Mouse (Mus musculus) spleen, embryonic (tissue): Measurements from ENCODE around the gene Krtap4-7.
"Not testable (repeated sequence)": the region's sequence is repeated elsewhere in the genome, so short reads cannot be mapped to it uniquely, and the experiment has no call there.

Experiments
- CTCF ChIA-PET: fragments of 350-600 bp; sonication (Branson Sonifier 250); formaldehyde crosslinking; loops from one replicate; lab custom pipeline; 2022; lab: Charles Lee

Krtap4-7 gene

GRCm38 (mm10) chr11:99643635-99644139 is at the start of gene Krtap4-7:
TSS of gene Krtap4-7 (minus strand) at chr11:99644089.
- CTCF ChIA-PET: not testable (repeated sequence)

GRCm38 (mm10) chr11:99690463-99690862 is 46.6 kb upstream of the Krtap4-7 start, which contains the start of gene Gm14190:
TSS of gene Gm14190 (minus strand) at chr11:99690740.
- CTCF ChIA-PET: no interaction called here

DNA sequence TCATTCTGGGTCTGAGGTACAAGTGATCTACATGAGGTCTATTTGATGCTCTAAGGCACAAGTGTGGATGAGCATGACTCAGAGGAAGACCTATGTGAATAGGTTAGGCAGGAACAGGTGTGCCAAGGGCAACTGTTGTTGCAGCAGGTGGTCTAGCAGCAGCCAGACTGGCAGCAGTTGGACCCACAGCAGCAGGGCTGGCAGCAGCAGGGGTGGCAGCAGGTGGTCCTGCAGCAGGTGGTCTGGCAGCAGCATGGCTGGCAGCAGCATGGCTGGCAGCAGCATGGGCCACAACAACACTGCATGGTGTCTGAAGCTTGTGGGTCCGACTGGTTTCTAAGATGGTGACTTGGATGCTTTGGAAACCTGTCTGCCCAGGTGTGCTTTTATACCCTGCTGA is 41.3 kb upstream of the Krtap4-7 start:
- CTCF ChIA-PET: not testable (repeated sequence)

GRCm38 (mm10) chr11:99683481-99683880 is 39.6 kb upstream of the Krtap4-7 start:
- CTCF ChIA-PET: no interaction called here

GRCm38 (mm10) chr11:99665860-99666259 is 22.0 kb upstream of the Krtap4-7 start, which contains the start of gene Krtap4-6:
TSS of gene Krtap4-6 (minus strand) at chr11:99665960.
- CTCF ChIA-PET: interaction anchor here (0.6 kb wide), 1 partner anchor 39 kb away, joined by 9 read pairs; no protein-coding TSS in a partner anchor

GRCm38 (mm10) chr11:99662802-99663201 is 18.9 kb upstream of the Krtap4-7 start:
- CTCF ChIA-PET: interaction anchor here (0.5 kb wide), 1 partner anchor 210 kb away, joined by 4 read pairs; no protein-coding TSS in a partner anchor

DNA sequence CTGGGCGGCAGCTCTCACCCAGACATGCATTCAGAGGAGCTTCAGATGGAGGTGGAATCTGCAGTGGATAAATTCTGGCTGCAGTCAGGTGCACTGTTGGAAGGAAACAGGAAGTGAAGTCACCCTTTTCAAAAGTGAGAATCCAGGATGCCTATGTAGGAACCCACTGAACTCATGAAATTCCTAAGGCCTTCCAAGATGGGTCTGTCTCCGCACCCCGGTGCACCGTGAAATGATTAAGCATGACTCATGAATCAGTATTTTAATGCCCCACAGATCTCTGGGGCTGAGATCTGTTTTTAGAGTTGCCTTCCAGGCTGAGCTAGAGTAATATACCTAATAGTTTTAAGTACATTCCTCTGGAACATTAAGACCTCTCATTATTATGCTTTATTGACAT is 15.4 kb upstream of the Krtap4-7 start:
- CTCF ChIA-PET: no interaction called here

DNA sequence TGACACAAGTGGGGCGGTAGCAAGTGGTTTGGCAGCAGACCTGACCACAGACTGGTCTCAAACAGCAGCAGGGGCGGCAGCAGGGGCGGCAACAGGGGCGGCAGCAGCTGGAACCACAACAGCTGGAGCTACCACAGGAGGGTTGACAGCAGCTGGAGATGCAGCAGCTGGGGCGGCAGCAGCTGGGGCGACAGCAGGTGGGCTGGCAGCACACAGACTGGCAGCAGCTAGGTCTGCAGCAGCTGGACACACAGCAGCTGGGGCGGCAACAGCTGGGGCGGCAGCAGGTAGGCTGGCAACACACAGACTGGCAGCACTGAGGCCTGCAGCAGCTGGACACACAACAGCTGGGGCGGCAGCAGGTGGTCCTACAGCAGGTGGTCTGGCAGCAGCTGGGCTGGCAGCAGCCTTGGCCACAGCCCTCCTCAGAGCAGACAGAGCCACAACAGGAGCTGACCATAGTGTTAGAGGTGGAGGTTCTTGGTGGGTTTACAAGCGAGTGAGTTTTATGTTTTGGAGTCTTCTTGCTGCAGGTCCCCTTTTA is 14.7 kb upstream of the Krtap4-7 start, which contains the start of gene Gm11563:
Gene Gm11563, minus strand, starts transcription at position 494 of the 544 bp plus-strand sequence.
- CTCF ChIA-PET: not testable (repeated sequence)

DNA sequence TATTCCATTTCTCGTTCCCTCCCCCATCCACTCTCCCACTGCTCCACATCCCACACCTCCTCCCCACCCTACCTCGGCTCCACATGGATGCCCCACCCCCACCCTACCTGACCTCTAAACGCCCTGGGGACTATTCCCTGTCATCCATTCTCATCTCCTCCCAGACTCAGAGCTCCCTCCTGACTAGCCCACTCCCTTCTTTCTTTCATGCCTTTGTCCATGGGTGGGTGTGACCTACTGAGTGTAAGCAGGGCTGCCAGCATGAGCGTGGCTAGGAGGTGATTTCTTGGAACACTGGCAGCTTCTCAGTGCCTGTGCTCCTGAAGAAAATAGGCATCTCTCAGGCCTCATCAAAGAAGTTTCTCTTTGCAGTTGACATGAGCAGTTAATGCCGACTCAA is 13.2 kb upstream of the Krtap4-7 start:
- CTCF ChIA-PET: no interaction called here

DNA sequence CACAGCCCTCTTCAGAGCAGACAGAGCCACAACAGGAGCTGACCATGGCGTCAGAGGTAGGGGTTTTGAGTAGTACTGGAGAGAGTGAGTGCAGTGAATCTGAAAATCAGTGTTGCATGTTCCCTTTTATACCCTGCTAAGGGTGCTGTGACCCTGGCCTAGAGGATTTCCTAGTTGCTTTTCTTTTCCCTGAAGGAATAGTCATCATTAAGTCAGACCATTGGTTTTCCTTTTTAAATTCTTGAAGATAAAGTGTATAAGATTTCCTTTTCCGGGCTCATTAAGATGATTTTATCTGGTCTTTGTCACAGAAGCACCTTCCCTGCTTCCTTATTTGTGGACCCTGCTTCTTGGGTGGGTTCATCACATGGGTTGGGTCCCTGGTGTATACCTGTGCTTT is 6.2 kb upstream of the Krtap4-7 start, which contains the start of gene Gm11555:
Gene Gm11555, minus strand, starts transcription at position 101 of the 400 bp plus-strand sequence.
- CTCF ChIA-PET: no interaction called here

DNA sequence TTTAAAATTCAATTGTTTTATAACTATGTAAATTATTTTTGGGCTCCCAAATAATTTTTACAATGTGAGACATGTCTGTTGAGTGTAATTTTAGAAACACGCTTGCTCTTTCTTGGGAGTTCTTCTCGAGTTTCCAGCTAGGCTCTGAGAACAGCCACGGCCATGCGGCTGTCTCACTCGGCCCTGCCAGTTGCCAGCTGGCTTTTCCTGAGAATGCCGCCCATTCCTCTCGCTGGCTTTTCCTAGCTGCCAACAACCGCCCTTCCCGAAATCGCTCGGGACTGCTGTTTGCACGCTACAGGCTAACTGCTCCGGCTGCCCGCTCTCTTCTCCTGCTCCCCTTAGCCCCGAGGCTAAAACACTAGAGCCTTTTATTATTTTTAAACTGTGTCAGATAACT is 2.6 kb upstream of the Krtap4-7 start:
- CTCF ChIA-PET: no interaction called here

GRCm38 (mm10) chr11:99644351-99644750 is 462 bp upstream of the Krtap4-7 start:
- CTCF ChIA-PET: no interaction called here

GRCm38 (mm10) chr11:99640926-99641325 is 3.0 kb downstream of the Krtap4-7 start:
- CTCF ChIA-PET: no interaction called here

- CTCF ChIA-PET: no interaction called here
These were observed 6.8 kb downstream of the Krtap4-7 start for GRCm38 (mm10) chr11:99637086-99637485.

DNA sequence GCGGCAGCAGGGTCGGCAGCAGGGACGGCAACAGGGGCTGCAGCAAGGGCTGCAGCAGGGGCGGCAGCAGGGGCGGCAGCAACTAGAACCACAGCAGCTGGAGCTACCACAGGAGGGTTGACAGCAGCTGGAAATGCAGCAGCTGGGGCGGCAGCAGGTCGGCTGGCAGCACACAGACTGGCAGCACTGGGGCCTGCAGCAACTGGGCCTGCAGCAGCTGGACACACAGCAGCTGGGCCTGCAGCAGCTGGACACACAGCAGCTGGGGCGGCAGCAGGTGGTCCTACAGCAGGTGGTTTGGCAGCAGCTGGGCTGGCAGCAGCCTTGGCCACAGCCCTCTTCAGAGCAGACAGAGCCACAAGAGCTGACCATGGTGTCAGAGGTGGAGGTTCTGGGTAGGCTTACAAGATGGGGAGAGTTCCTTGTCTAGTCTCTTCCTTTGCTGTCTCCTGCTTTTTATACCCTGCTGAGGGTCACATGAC is 9.2 kb downstream of the Krtap4-7 start, which contains the start of gene Krtap4-2:
Gene Krtap4-2, minus strand, starts transcription at position 432 of the 482 bp plus-strand sequence.
- CTCF ChIA-PET: no interaction called here

DNA sequence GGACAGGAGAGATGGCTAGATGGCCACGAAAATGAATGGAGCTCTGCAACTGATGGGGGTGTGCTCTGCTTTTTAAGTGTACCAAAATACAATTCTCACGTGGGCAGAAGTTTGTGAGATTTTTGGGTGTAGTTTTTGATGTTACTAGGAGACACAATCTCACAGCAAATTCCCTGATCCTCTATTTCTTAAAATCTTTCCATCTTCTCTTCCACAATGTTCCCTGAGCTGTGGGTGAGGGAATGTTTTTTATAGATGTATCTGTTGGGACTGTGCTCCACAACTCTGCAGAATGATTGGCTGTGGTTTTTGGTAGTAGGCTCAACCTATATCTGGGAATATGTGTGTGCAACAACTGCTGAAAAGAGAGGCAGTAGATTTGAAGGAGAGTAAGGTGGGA is 10.6 kb downstream of the Krtap4-7 start:
- CTCF ChIA-PET: no interaction called here

GRCm38 (mm10) chr11:99630890-99631289 is 13.0 kb downstream of the Krtap4-7 start:
- CTCF ChIA-PET: no interaction called here

GRCm38 (mm10) chr11:99628138-99628537 is 15.8 kb downstream of the Krtap4-7 start, which contains the start of gene Krtap4-1:
TSS of gene Krtap4-1 (minus strand) at chr11:99628238.
- CTCF ChIA-PET: no interaction called here

GRCm38 (mm10) chr11:99620335-99620734 is 23.6 kb downstream of the Krtap4-7 start, which contains the start of gene Gm11562:
TSS of gene Gm11562 (minus strand) at chr11:99620435.
- CTCF ChIA-PET: no interaction called here

DNA sequence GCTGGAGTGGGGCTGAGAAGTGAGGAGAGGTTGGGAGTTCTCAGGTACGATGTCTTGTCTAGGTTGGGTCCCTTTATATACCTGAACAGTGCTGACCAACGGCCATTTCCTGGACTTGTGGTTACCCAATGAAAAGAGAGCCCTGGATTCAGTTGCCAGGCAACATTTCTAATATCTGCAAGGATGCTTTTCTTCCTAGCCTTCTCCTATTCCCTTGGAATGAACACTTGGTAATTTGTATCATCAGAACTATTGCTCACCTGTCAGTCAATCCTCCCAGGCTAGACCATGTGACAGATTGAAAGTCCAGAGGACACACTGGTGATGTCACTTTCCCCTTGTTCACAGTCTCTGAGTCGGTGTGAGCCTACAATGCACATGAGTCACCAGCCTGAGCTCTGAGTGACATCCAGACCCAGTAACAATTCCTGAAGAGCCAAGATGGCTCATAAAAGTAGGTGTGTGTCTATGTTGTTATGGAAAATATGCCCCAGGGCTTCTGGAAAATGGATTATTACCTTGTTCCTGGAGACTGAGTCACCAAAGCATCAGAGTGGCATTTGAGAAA is 29.0 kb downstream of the Krtap4-7 start, which contains the start of gene Krtap2-4:
Gene Krtap2-4, minus strand, starts transcription at position 51 of the 568 bp plus-strand sequence.
- CTCF ChIA-PET: no interaction called here

DNA sequence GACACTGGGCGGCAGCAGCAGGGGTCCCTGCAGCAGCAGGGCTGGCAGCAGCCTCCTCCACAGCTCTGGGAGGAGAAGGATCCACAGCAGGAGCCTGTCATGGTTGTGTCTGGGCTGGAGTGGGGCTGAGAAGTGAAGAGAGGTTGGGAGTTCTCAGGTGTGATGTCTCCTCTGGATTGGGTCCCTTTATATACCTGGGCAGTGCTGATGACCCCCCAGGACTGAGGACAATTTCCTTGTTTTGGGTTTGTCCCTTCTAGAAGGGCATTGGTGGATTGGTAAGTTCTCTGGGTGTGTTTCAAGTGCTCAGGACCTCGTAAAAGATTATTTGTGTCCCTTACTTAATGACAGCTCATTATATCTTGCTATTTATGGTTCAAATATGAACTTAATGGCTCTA is 33.8 kb downstream of the Krtap4-7 start, which contains the start of gene Gm11937:
Gene Gm11937, minus strand, starts transcription at position 101 of the 400 bp plus-strand sequence.
- CTCF ChIA-PET: not testable (repeated sequence)

- CTCF ChIA-PET: no interaction called here
These were observed 34.8 kb downstream of the Krtap4-7 start for GRCm38 (mm10) chr11:99609126-99609525.
